Mouse (Mus musculus) hindbrain, postnatal 0 days (tissue): ENCODE measurements at regions not wholly inside any gene's neighbourhood (a gene's known extent, or its start where the extent isn't known, plus 50 kb on each side); places are given as distances from the start of the nearest gene placed in this dataset.
A peak's percentile ranks its signal among the peaks of the same experiment; 100 is the strongest.

Experiments
- ATAC-seq: fragments of 200-750 bp; cut with Nextera tagmentation; 2 replicates; pipeline ENCODE4 v1.8.0; 2017; ENCODE audit warnings: mild to moderate bottlenecking, moderate TSS enrichment, moderate library complexity
- DNase-seq: peaks from one replicate; pipeline ENCODE4 v3.0.0-alpha.2; 2015; ENCODE audit warnings: low spot score
- H3K27ac ChIP-seq: fragments of 300-500 bp; sonication (generic); 2 replicates; pipeline ENCODE4 v1.5.1; 2014; ENCODE audit warnings: mild to moderate bottlenecking
- H3K27me3 ChIP-seq: fragments of 300-500 bp; sonication (generic); 2 replicates; pipeline ENCODE4 v1.6.1; 2014; ENCODE audit warnings: low read length, mixed read lengths; ENCODE audit not compliant: insufficient read depth
- H3K36me3 ChIP-seq: fragments of 300-500 bp; sonication (generic); 2 replicates; pipeline ENCODE4 v1.6.1; 2014; ENCODE audit warnings: low read length, mixed read lengths; ENCODE audit not compliant: insufficient read depth
- H3K4me1 ChIP-seq: fragments of 300-500 bp; sonication (generic); 2 replicates; pipeline ENCODE4 v1.6.1; 2014; ENCODE audit warnings: antibody characterized with exemption, low read length, mixed read lengths; ENCODE audit not compliant: insufficient read depth
- H3K4me2 ChIP-seq: fragments of 300-500 bp; sonication (generic); 2 replicates; pipeline ENCODE4 v1.6.1; 2014; ENCODE audit warnings: low read depth, mild to moderate bottlenecking, low read length, moderate library complexity, mixed read lengths
- H3K4me3 ChIP-seq: fragments of 300-500 bp; sonication (generic); 2 replicates; pipeline ENCODE4 v1.5.1; 2014; ENCODE audit warnings: low read length
- H3K9ac ChIP-seq: fragments of 300-500 bp; sonication (generic); replicated peaks from 2 replicates; pipeline ENCODE4 v1.6.1; 2014; ENCODE audit warnings: mild to moderate bottlenecking, low read length, moderate library complexity, mixed read lengths
- H3K9me3 ChIP-seq: fragments of 300-500 bp; sonication (generic); 2 replicates; pipeline ENCODE4 v1.6.1; 2016; ENCODE audit warnings: low read length, mixed read lengths
- CTCF ChIP-seq: IDR thresholded peaks from 2 replicates; pipeline ENCODE4 v1.5.1; 2016; ENCODE audit warnings: antibody characterized with exemption, control low read depth, low read depth
- WGBS: fragments of 180-500 bp; shearing (Covaris S2); extraction: QIAGEN DNeasy Blood & Tissue Kit; methylation state at CpG from one replicate; pipeline ENCODE4 v1.1.7; 2014; 5-methylcytosine and 5-hydroxymethylcytosine counted together

- H3K36me3 ChIP-seq: no peaks in the 10 kb centered on the region
- no peak for TF ChIP-seq CTCF
- H3K9ac ChIP-seq: no peak overlapping the region
- no peak overlapping the region for H3K27ac ChIP-seq
- no peak overlapping the region for H3K4me3 ChIP-seq
- no peaks in the 10 kb centered on the region for H3K27me3 ChIP-seq
- 78% methylated on average over 1 of the region's 1 CpGs for WGBS
- H3K4me2 ChIP-seq: no peak overlapping the region
- ATAC-seq (no peak), DNase-seq (no peak)
- no peaks in the 10 kb centered on the region for H3K4me1 ChIP-seq
- H3K9me3 ChIP-seq: no peaks in the 10 kb centered on the region
These were observed 585.9 kb downstream of the Lmo4 start for GRCm38 (mm10) chr3:143619125-143619524.

GRCm38 (mm10) chr3:143614895-143615294 lies 590.1 kb downstream of the Lmo4 start:
- H3K27ac ChIP-seq: no peak overlapping the region
- H3K36me3 ChIP-seq: no peaks in the 10 kb centered on the region

GRCm38 (mm10) chr3:143614004-143614403 lies 591.0 kb downstream of the Lmo4 start:
- no peak for TF ChIP-seq CTCF
- Histone ChIP-seq H3K4me3 (no peak overlapping the region), H3K9ac (no peak overlapping the region), H3K27me3 (no peaks in the 10 kb centered on the region), H3K4me2 (no peak overlapping the region), H3K9me3 (no peaks in the 10 kb centered on the region), H3K36me3 (no peaks in the 10 kb centered on the region), H3K4me1 (no peaks in the 10 kb centered on the region), H3K27ac (no peak overlapping the region)
- DNase-seq (no peak), ATAC-seq (no peak)
- WGBS: 89% methylated on average over 3 of the region's 3 CpGs

More at GRCm38 (mm10) chr3:143614895-143615294, 590.1 kb downstream of the Lmo4 start:
- ATAC-seq (no peak), DNase-seq (no peak)
- TF ChIP-seq CTCF: no peak
- 67% methylated on average over 5 of the region's 5 CpGs for WGBS
- no peak overlapping the region for H3K9ac ChIP-seq
- H3K4me2 ChIP-seq: no peak overlapping the region
- no peaks in the 10 kb centered on the region for H3K27me3 ChIP-seq
- no peaks in the 10 kb centered on the region for H3K9me3 ChIP-seq
- H3K4me1 ChIP-seq: no peaks in the 10 kb centered on the region
- no peak overlapping the region for H3K4me3 ChIP-seq

GRCm38 (mm10) chr3:143609673-143610072 lies 595.3 kb downstream of the Lmo4 start:
- H3K9me3 ChIP-seq: no peaks in the 10 kb centered on the region
- no peaks in the 10 kb centered on the region for H3K36me3 ChIP-seq
- H3K4me1 ChIP-seq: no peaks in the 10 kb centered on the region
- DNase-seq: no peak
- H3K9ac ChIP-seq: no peak overlapping the region
- no peak overlapping the region for H3K4me2 ChIP-seq
- H3K4me3 ChIP-seq: no peak overlapping the region
- H3K27ac ChIP-seq: no peak overlapping the region
- no peaks in the 10 kb centered on the region for H3K27me3 ChIP-seq
- 41% methylated on average over 2 of the region's 2 CpGs for WGBS
- ATAC-seq: no peak
- TF ChIP-seq CTCF: no peak

GRCm38 (mm10) chr3:143599120-143599519 lies 605.9 kb downstream of the Lmo4 start:
- TF ChIP-seq CTCF: peak; percentile 43; the same call in 1 of the 2 replicates
- H3K36me3 ChIP-seq: no peaks in the 10 kb centered on the region
- ATAC-seq: no peak
- no peak overlapping the region for H3K27ac ChIP-seq
- H3K9me3 ChIP-seq: no peaks in the 10 kb centered on the region
- 69% methylated on average over 2 of the region's 2 CpGs for WGBS
- 0 out of 2 replicates have a peak, but pooled peaks cover 3% of the 10 kb centered on the region for H3K4me1 ChIP-seq
- peak; percentile 26 for DNase-seq
- no peak overlapping the region for H3K9ac ChIP-seq
- peaks cover 4% of the 10 kb centered on the region; the same call in 1 of the 2 replicates for H3K27me3 ChIP-seq
- H3K4me2 ChIP-seq: no peak overlapping the region
- H3K4me3 ChIP-seq: no peak overlapping the region

GRCm38 (mm10) chr3:143596949-143597593 lies 607.9 kb downstream of the Lmo4 start:
- no peak for TF ChIP-seq CTCF
- Histone ChIP-seq H3K9ac (no peak overlapping the region), H3K4me2 (no peak overlapping the region), H3K36me3 (no peaks in the 10 kb centered on the region), H3K4me1 (0 out of 2 replicates have a peak, but pooled peaks cover 3% of the 10 kb centered on the region), H3K27me3 (peaks cover 4% of the 10 kb centered on the region; the same call in 1 of the 2 replicates), H3K27ac (no peak overlapping the region), H3K9me3 (no peaks in the 10 kb centered on the region), H3K4me3 (no peak overlapping the region)
- WGBS: 26% methylated on average over 11 of the region's 11 CpGs
- DNase-seq (peak; percentile 29), ATAC-seq (no peak)

GRCm38 (mm10) chr3:143596011-143596683 lies 608.9 kb downstream of the Lmo4 start:
- no peak for DNase-seq
- no peak overlapping the region for H3K27ac ChIP-seq
- peaks cover 4% of the 10 kb centered on the region; the same call in 1 of the 2 replicates for H3K27me3 ChIP-seq
- 0 out of 2 replicates have a peak, but pooled peaks cover 3% of the 10 kb centered on the region for H3K4me1 ChIP-seq
- TF ChIP-seq CTCF: no peak
- no peak overlapping the region for H3K4me2 ChIP-seq
- no peaks in the 10 kb centered on the region for H3K9me3 ChIP-seq
- H3K9ac ChIP-seq: no peak overlapping the region
- ATAC-seq: no peak
- H3K36me3 ChIP-seq: no peaks in the 10 kb centered on the region
- no peak overlapping the region for H3K4me3 ChIP-seq
- 80% methylated on average over 5 of the region's 5 CpGs for WGBS
